Mouse (Mus musculus) right cerebral cortex, postnatal 36 days (tissue): ENCODE measurements around the gene Acbd7.

Experiments used
- DNase-seq, 2 experiments: peaks; one replicate each; pipeline ENCODE4 v3.0.0; 2022; ENCODE audit warnings: low spot score in 2 of 2, mixed read lengths in 1 of 2

The Acbd7 gene

DNA sequence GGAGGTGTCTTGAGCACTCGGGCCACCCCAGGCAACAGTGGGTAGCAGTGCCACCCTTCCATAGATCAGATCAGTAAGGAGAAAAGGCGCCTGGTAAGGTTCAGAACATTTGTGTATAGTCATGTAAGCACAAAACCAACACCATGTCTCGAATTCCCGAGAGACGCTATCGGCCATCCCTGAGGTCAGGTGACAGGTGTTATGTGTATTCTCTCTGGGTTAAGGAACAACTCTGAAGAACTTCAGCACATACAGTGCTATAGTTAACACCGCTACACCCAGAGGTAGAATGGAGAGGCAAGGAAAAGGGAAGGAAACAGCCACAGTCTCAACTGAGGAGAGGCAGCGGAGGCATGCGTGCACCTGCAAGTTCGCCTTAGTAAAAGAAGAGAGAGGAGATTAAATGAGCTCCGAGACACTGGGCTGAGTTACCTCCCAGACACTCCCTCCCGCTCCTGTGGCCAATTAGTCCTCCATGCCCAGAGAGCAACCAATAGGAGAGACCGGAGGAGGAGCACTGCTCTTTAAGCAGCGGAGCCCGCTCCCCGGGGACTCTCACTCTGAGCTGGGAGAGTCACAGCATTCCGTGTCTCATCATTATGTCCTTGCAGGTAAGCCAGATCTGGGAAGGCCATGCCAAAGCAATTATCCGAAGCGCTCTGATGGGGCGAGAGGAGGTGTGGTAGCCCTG is at the start of gene Acbd7:
Gene Acbd7 (plus strand): TSS at position 558 of the 691 bp plus-strand sequence.
- peak; percentile 66 to 69 for DNase-seq

- no peak for DNase-seq
Observed at GRCm38 (mm10) chr2:3286243-3286642, 49.7 kb upstream of the Acbd7 start.

GRCm38 (mm10) chr2:3289581-3289980 is 46.4 kb upstream of the Acbd7 start:
- no peak for DNase-seq

GRCm38 (mm10) chr2:3292170-3292569 is 43.8 kb upstream of the Acbd7 start:
- no peak for DNase-seq

- no peak for DNase-seq
Observed at GRCm38 (mm10) chr2:3295826-3296225, 40.1 kb upstream of the Acbd7 start.

DNA sequence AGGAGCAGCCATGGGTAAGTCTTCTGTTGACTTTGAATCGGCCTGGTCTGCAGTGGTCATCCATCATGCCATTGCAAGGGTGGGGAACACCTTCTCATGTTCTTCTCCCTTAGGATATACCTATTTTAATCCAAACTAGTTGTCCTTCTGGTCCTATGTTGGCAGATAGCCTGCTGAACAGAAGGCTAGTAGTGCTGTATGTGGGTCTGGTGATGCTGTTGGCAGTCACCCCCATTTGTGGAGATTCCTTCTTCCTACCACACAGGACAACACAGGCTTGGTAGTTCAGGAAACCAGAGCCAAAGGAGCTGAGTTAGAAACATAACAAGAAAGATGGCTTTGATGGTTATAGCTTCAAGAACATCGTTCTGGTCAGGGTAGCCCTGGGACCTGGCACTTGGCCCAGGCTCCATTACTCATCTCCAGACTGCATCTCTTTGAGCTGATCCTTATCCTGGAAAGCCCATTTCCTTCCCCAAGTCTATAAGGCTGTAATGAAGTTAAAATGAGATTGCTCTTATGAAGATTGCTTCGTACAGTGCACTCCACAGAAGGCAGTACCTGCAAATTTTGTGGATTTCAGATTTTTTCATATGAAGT is 30.4 kb upstream of the Acbd7 start:
- DNase-seq, result peak in 1 of 2 experiments; percentile 28

DNA sequence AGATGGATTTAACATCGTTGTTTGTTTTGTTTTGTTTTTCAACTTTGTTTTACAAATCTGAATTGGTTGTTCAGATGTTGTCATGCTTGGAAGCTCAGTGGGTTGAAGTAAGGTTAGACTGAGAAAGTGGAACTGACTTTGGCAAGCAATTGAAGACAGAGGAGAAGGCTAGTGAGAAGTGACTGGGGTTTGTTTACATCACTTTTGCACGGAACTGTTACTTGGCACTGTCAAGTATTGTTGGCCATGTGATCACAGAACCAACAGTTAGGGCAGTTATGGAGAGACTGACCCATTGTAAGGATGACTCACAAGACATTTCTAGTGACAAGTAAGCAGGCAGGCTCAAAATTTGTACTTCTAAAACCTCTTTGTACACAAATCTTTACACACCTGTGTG is 12.8 kb upstream of the Acbd7 start:
- no peak for DNase-seq

GRCm38 (mm10) chr2:3324381-3325130 is 11.4 kb upstream of the Acbd7 start:
- no peak for DNase-seq

- DNase-seq, result no peak
Observed at GRCm38 (mm10) chr2:3326547-3326946, 9.4 kb upstream of the Acbd7 start.

GRCm38 (mm10) chr2:3327351-3327750 is 8.6 kb upstream of the Acbd7 start:
- no peak for DNase-seq

DNA sequence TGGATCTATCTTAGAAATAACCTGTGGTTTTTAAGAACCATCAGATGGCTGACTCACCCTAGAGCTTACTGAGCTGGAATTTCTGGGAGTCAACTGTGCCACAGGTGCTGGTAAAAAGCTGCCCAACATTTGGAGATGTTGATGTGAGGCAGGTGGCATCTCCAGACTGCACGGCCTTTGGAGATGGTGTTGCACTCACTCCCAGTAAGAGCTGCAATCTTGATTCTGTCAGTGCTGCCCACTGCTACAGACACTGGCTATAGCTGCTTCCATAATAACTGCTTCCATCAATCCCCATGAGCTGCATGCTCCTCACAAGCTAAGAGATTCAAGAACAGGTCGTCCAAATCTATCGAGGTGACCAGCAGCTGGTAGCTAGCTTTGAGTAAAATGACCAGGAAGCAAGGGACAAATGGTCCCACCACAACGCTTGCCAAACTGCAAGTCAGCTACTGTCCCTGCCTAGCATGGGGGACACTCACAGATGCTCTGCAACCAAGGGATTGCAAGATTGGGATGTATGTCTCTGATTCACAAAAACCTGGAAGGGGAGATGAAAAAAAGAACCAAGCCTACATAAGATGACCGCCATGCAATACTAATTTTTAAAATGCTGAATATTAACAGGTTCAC is 4.8 kb upstream of the Acbd7 start:
- no peak for DNase-seq

DNA sequence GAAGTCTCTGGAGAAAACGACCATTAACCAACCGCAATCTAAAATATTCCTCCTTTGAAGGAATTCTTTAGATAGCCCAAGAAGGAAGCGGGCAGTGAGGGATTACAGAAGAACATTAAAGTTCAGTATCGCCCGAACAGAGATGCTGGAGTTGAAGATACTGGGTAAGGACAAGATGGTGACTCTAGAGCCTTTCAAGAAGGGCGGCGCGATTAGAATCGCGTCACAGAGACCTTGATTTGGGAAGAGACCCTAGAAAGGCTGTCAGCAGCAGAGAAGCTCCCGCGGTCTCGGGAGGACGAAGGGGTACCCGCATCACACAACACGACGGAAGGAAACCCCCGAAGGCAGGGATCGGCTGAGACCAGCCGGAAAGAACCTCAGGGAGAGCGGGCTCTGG is 3.9 kb upstream of the Acbd7 start:
- no peak for DNase-seq

DNA sequence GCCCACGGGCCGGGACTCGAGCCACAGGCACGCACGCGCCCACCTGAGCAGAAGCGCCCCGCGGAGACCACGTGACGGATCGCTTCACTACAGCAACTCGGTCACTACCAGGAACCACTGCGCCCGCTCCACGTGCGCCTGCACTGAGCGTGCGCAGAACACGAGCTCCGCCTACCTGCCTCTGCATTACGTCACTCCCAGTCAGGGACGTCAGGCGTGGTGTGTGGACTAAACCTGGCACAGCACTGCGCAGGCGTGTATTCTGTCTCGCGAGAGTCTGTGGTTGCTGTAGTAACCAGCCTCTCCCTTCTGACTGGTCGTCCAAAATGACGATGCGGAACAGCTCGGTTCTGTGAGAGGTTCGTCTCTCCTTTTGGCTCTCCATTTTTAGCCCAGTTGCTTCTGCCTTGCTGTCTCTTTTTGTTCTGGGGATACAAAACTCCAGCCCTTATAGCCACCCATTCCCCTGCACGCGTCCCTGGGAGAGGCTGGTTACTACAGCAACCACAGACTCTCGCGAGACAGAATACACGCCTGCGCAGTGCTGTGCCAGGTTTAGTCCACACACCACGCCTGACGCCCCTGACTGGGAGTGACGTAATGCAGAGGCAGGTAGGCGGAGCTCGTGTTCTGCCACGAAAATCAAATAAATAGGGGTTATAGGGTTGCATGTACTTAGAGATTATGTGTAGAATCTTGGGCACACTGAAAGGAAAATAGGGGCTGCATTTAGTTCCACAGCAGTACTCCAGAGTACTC is 3.3 kb upstream of the Acbd7 start, which contains the start of gene Rpp38:
Gene Rpp38 (minus strand): TSS at position 160 of the 759 bp plus-strand sequence.
- peak; percentile 99 to 100 for DNase-seq

DNA sequence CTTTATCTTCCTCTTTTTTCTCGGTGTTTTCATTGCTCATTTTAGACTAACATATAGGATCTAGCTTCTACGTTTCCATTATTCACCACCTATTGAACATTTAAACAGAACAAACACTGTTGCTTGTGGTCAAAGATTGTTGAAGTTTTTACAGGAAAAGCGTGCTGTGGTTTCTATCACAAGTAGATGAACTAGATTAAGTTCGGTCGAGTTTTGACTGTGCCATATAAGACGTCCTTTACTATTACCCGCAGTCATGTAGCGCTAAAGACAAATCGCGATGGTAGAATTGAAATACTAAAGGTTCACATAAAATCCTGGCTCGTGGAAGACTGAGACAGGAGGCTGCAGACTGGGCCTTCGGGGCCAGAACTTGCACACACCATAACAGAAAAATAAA is 2.2 kb upstream of the Acbd7 start:
- DNase-seq, result no peak

DNA sequence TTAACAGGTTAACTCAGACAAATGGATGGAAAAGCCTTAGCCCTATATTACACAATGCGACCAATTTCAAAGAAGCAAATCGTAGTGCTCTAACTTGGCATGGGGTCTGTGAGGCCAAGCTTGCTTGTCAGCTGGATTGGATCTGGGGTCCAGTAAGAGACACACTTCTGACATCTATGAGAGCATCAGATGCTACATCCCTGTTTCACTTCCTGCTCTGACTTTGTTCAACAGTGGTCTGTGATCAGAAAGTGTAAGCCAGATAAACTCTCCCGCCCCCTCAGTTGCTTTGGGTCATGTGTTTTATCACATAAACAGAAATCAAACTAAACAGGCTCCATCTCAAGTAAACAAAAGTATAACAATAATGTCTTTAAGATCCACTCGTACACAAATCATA is 12.5 kb downstream of the Acbd7 start:
- no peak for DNase-seq

- no peak for DNase-seq
Observed at GRCm38 (mm10) chr2:3348919-3349318, 13.0 kb downstream of the Acbd7 start.

DNA sequence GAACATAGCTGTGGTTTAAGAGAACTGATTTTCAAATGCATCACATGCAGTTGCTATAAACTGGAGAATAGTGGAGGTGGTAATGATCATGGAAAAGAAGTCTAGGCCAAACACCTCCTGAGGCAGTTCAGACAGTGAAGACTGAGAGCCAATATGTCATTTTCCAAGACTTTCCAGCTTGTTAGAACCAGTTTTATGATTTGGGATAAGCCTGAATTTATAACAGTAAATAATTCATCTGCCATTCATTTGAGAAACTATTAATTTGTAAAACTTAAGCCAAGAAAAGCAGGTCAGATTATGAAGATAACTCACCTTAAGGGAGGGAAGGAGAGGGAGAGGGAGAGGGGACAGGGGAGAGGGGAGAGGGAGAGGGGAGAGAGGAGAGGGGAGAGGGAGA is 17.2 kb downstream of the Acbd7 start:
- no peak for DNase-seq

DNA sequence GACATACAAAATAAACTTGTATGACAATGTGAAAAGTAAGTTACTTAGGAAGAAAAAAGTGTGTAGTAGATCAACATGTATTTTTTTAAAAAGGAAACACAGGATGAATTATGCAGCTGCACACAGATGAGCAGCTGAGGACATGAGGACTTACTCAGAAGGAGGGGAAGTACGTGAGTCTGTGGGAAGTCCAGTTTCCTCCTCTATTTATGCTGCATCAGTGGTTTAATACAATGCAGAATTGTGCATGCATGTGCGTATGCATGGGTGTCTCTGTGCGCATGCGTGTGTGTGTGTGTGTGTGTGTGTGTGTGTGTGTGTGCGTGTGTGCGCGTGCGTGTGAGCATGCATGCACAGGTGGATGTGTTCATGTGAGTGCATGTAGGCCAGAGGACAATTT is 19.8 kb downstream of the Acbd7 start:
- DNase-seq, result no peak

DNA sequence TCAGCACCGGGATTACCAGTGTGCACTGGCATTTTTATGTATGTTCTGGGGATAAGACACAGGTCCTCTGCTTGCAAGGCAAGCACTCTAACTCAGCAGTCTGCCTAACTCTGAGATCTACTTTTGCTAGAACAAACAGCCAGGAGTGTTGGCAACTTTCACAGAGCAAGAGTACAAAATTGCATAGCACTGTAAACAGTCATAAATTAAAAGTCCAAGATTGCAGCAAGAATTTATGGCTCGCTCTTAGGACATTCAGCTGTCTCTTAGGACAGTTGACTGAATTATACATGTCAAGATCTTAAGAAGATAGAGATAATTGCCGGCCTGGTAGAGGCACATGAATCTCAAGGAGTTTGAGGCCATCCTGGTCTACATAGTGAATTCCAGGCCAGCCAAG is 20.3 kb downstream of the Acbd7 start:
- DNase-seq, result no peak

- DNase-seq, result no peak
Observed at GRCm38 (mm10) chr2:3357887-3358286, 21.9 kb downstream of the Acbd7 start.

GRCm38 (mm10) chr2:3361067-3361466 is 25.1 kb downstream of the Acbd7 start:
- DNase-seq, result no peak

- DNase-seq, result no peak
Observed at GRCm38 (mm10) chr2:3365127-3365526, 29.2 kb downstream of the Acbd7 start.
